In the genomic region with DNA sequence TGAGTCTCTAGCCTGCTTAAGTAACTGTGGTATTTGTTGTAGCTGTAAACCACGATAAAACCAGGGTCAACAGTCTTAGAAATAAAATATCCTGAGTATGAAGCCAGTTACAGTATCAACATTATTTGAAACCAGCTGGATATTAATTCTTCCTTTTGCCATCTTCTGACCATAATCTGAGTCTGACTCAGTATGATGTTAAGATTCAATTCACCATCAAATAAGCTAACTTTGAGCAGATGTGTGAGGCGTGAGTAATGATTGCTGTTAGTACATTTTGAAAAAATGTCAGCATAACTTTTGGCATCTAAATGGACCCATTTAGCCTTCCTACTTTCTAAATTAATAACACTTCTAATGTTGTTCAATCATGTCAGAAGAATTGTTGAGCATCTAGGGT, we compare ENCODE assay signal across 26 mouse cellular contexts. TPM values are rescaled to one million over a fixed set of nuclear protein-coding genes. Genes with fewer than 3 reads are reported as not detected.
DNase-seq lines count a peak whose midpoint lies in the region; ATAC-seq and TF ChIP-seq lines count a peak whose summit lies in the region.
"Had no signal": no experiment of that assay in that cellular context is flagged by ENCODE, and none has a peak within 500 bp of the region (broad histone marks: within the 10 kb centered on the region; RNA-seq: fewer than 3 reads in every experiment).

No protein-coding gene starts in this region.

- intact Hi-C loops in left cerebral cortex, postnatal 36 days (cut with DNase I), result no loop called here

- no peak for ATAC-seq in midbrain, embryonic 15.5 days (replicated peaks)
- ATAC-seq: activated CD4-positive, CD25-positive, alpha-beta regulatory T cell, adult 4 months; CD4-positive, CD25-positive, alpha-beta regulatory T cell, adult 4 months; forebrain, embryonic 13.5 days; forebrain, embryonic 15.5 days; forebrain, postnatal 0 days had no signal

- 89% methylated on average over 2 of the region's 2 CpGs for WGBS in midbrain, embryonic 15.5 days

- no peak overlapping the region for H3ac ChIP-seq in myocyte (ENCODE audit: control insufficient read depth, insufficient read length)

- TF ChIP-seq POLR2A in embryonic fibroblast, embryonic 13.5 days (IDR thresholded peaks at IDR 0.05; ENCODE audit: low read depth, low read length), result no peak
- TF ChIP-seq POLR2A in myocyte (IDR thresholded peaks at IDR 0.05; ENCODE audit: insufficient read length, low read depth), result no peak

- peaks cover 8% of the 10 kb centered on the region for H3K4me1 ChIP-seq in embryonic fibroblast, embryonic 13.5 days (ENCODE audit: control insufficient read depth, insufficient read depth, low read length)
- H3K4me1 ChIP-seq in midbrain, embryonic 15.5 days, result no peaks in the 10 kb centered on the region
- H3K4me1 ChIP-seq: forebrain, embryonic 13.5 days; forebrain, embryonic 15.5 days had no signal

- H3K9me3 ChIP-seq in midbrain, embryonic 15.5 days, result no peaks in the 10 kb centered on the region
- H3K9me3 ChIP-seq: embryonic facial prominence, embryonic 12.5 days; forebrain, embryonic 13.5 days; forebrain, embryonic 15.5 days had no signal

- H3K4me2 ChIP-seq in myocyte (ENCODE audit: low read depth), result peak overlapping the region; percentile 63
- H3K4me2 ChIP-seq in midbrain, embryonic 15.5 days, result no peak overlapping the region
- H3K4me2 ChIP-seq: embryonic facial prominence, embryonic 12.5 days; forebrain, embryonic 13.5 days; forebrain, embryonic 15.5 days had no signal

- H3K36me3 ChIP-seq in myocyte (ENCODE audit: control insufficient read depth, insufficient read depth), result no peaks in the 10 kb centered on the region
- no peaks in the 10 kb centered on the region for H3K36me3 ChIP-seq in midbrain, embryonic 15.5 days (replicated peaks)
- H3K36me3 ChIP-seq: embryonic facial prominence, embryonic 10.5 days; embryonic facial prominence, embryonic 12.5 days; forebrain, embryonic 15.5 days; G1E had no signal

- H3K9ac ChIP-seq in midbrain, embryonic 15.5 days, result no peak overlapping the region
- H3K9ac ChIP-seq: embryonic facial prominence, embryonic 12.5 days; forebrain, embryonic 13.5 days; forebrain, embryonic 15.5 days; forebrain, postnatal 0 days had no signal

- no peak for TF ChIP-seq CTCF in embryonic fibroblast, embryonic 13.5 days (IDR thresholded peaks at IDR 0.05; ENCODE audit: borderline replicate concordance, insufficient read depth, low read length)

- no peaks in the 10 kb centered on the region for H3K79me2 ChIP-seq in myocyte (ENCODE audit: control insufficient read depth, insufficient read depth)

- H3K27me3 ChIP-seq in myocyte (ENCODE audit: control insufficient read depth, insufficient read depth, insufficient read length), result no peaks in the 10 kb centered on the region
- H3K27me3 ChIP-seq in midbrain, embryonic 15.5 days (replicated peaks), result no peaks in the 10 kb centered on the region
- H3K27me3 ChIP-seq: CH12.LX; embryonic facial prominence, embryonic 12.5 days; forebrain, embryonic 13.5 days; forebrain, embryonic 15.5 days; Patski had no signal

- H3K27ac ChIP-seq in embryonic fibroblast, embryonic 13.5 days (ENCODE audit: insufficient read depth, low read length), result peak overlapping the region; percentile 61; the same call in 1 of the 2 replicates
- H3K27ac ChIP-seq in midbrain, embryonic 15.5 days, result no peak overlapping the region
- H3K27ac ChIP-seq: embryonic facial prominence, embryonic 10.5 days; embryonic facial prominence, embryonic 12.5 days; forebrain, embryonic 13.5 days; forebrain, embryonic 15.5 days had no signal

- peak; percentile 55 for DNase-seq in Muller cell, postnatal 12 days (ENCODE audit: inconsistent ontology term)
- no peak for DNase-seq in testis, postnatal 14 days (ENCODE audit: low spot score)
- no peak for DNase-seq in left cerebral cortex, postnatal 36 days (ENCODE audit: low spot score in 2 of 2)
- DNase-seq: adrenal gland, adult 8-10 months; adrenal gland, postnatal 14 days; adrenal gland, postnatal 36 days; B cell, adult 2 months; cerebellum, adult 11-12 months; cerebellum, adult 2 months; cerebellum, adult 9-10 months; cerebellum, postnatal 10 days; cerebellum, postnatal 25 days; forebrain, postnatal 0 days had no signal

- H3K4me3 ChIP-seq in embryonic fibroblast, embryonic 13.5 days (ENCODE audit: insufficient read depth, low read length), result no peak overlapping the region
- H3K4me3 ChIP-seq in myocyte, result no peak overlapping the region
- no peak overlapping the region for H3K4me3 ChIP-seq in midbrain, embryonic 15.5 days
- H3K4me3 ChIP-seq: embryonic facial prominence, embryonic 10.5 days; embryonic facial prominence, embryonic 12.5 days; erythroblast, embryonic 14.5 days; forebrain, embryonic 13.5 days; forebrain, embryonic 15.5 days had no signal

TF ChIP-seq in myocyte, 11 proteins besides CTCF, POLR2A, EP300 and RAD21:
- TF ChIP-seq MAX (IDR thresholded peaks at IDR 0.05; ENCODE audit: low read depth), result no peak
- no peak for TF ChIP-seq TCF12 (IDR thresholded peaks at IDR 0.05; ENCODE audit: insufficient read depth, poor library complexity, severe bottlenecking)
- no peak for TF ChIP-seq E2F4 (IDR thresholded peaks at IDR 0.05; ENCODE audit: insufficient read depth)
- TF ChIP-seq CEBPB (IDR thresholded peaks at IDR 0.05; ENCODE audit: insufficient read depth, poor library complexity, severe bottlenecking), result no peak
- TF ChIP-seq MYOG (IDR thresholded peaks at IDR 0.05; ENCODE audit: control insufficient read depth in 1 of 3, insufficient read depth in 1 of 3, insufficient read length in 2 of 3, low read depth in 2 of 3), result no peak
- TF ChIP-seq MYOD1 (IDR thresholded peaks at IDR 0.05; ENCODE audit: control insufficient read depth in 1 of 3, insufficient read length in 2 of 3, low read depth in 2 of 3), result no peak

RNA-seq across cellular contexts. Expression of a gene that starts 53.7 kb away (rescaled TPM):
- polyA plus RNA-seq in embryonic fibroblast, embryonic 13.5 days (2011; ENCODE audit: insufficient read length, low read depth, missing spikeins), result 37.2 and 49.9 TPM in 2 replicates
- 20.6 TPM for polyA plus RNA-seq in myocyte (2012; fragmentation: generic; extraction: Trizol)
- 34.5 and 38.0 TPM in 2 replicates for polyA plus RNA-seq in midbrain, embryonic 15.5 days (2015; fragmentation: Nextera tagmentation; extraction: Ambion mirVana)
- 10 to 100 TPM; 13.8 to 17.4 TPM for total RNA-seq in left cerebral cortex, postnatal 36 days (2021)
